Mouse (Mus musculus): ENCODE measurements at regions not wholly inside any gene's neighbourhood (a gene's known extent, or its start where the extent isn't known, plus 50 kb on each side); places are given as distances from the start of the nearest gene placed in this dataset. TPM values are rescaled to one million over a fixed set of nuclear protein-coding genes. Genes with fewer than 3 reads are reported as not detected.

Small RNA genes in the stretch of these regions (microRNA-seq; reads per million reads assigned to microRNA genes)
- gene Gm27628, result not detected
